Mouse (Mus musculus) liver, embryonic 14.5 days (tissue): ENCODE measurements around the gene Pou2f1.
A peak's percentile ranks its signal among the peaks of the same experiment; 100 is the strongest.

Experiments
- CTCF ChIP-seq: IDR thresholded peaks from 2 replicates; pipeline ENCODE4 v1.5.1; 2016; ENCODE audit warnings: antibody characterized with exemption, low read depth, control low read depth
- EP300 ChIP-seq: IDR thresholded peaks from 2 replicates; pipeline ENCODE4 v1.6.1; 2016; ENCODE audit warnings: antibody characterized with exemption, low read depth

- TF ChIP-seq CTCF: 0 out of 2 replicates have a peak, but pooled peaks have one; percentile 4
- no peak for TF ChIP-seq EP300
These were observed 185.2 kb downstream of the Pou2f1 start for GRCm38 (mm10) chr1:165817264-165817663.
